Mouse (Mus musculus): ENCODE measurements at regions not wholly inside any gene's neighbourhood (a gene's known extent, or its start where the extent isn't known, plus 50 kb on each side); places are given as distances from the start of the nearest gene placed in this dataset.

GRCm38 (mm10) chr2:124918986-124919761, 148.8 kb upstream of the Slc24a5 start:
- Histone ChIP-seq H3K9ac (ENCODE audit: low read depth, low read length) (no peak overlapping the region), H3K27ac (ENCODE audit: low read depth, low read length) (peak overlapping the region; percentile 70), H3K36me3 (ENCODE audit: control insufficient read depth, insufficient read depth, low read length) (no peaks in the 10 kb centered on the region), H3K27me3 (ENCODE audit: control insufficient read depth, insufficient read depth, low read length) (no peaks in the 10 kb centered on the region), H3K4me3 (ENCODE audit: low read depth, low read length) (no peak overlapping the region), H3K4me2 (no peak overlapping the region; the same call in 1 of the 2 replicates), H3K4me1 (ENCODE audit: control insufficient read depth, insufficient read depth, low read length) (peaks cover 20% of the 10 kb centered on the region), H3K9me3 (replicated peaks; ENCODE audit: control insufficient read depth, low read length) (no peaks in the 10 kb centered on the region)
- WGBS (ENCODE audit: insufficient replicate concordance) = 56% methylated on average over 7 of the region's 7 CpGs
- ATAC-seq (replicated peaks; ENCODE audit: insufficient number of reproducible peaks, low FRiP score, low TSS enrichment) = peak; percentile 46; the same call in 1 of the 2 replicates

GRCm38 (mm10) chr2:124919762-124920255, 148.1 kb upstream of the Slc24a5 start:
- Histone ChIP-seq H3K4me3 (ENCODE audit: low read depth, low read length) (no peak overlapping the region), H3K27me3 (ENCODE audit: control insufficient read depth, insufficient read depth, low read length) (no peaks in the 10 kb centered on the region), H3K4me1 (ENCODE audit: control insufficient read depth, insufficient read depth, low read length) (peaks cover 20% of the 10 kb centered on the region), H3K27ac (ENCODE audit: low read depth, low read length) (peak overlapping the region; percentile 70), H3K9me3 (replicated peaks; ENCODE audit: control insufficient read depth, low read length) (no peaks in the 10 kb centered on the region), H3K4me2 (no peak overlapping the region; the same call in 1 of the 2 replicates), H3K9ac (ENCODE audit: low read depth, low read length) (no peak overlapping the region), H3K36me3 (ENCODE audit: control insufficient read depth, insufficient read depth, low read length) (no peaks in the 10 kb centered on the region)
- ATAC-seq (replicated peaks; ENCODE audit: insufficient number of reproducible peaks, low FRiP score, low TSS enrichment) = no peak
- 11% methylated on average over 1 of the region's 1 CpGs for WGBS (ENCODE audit: insufficient replicate concordance)

- H3K4me1 ChIP-seq (ENCODE audit: control insufficient read depth, insufficient read depth, low read length) = peaks cover 20% of the 10 kb centered on the region
- H3K36me3 ChIP-seq (ENCODE audit: control insufficient read depth, insufficient read depth, low read length) = no peaks in the 10 kb centered on the region
- peak; percentile 57; the same call in 1 of the 2 replicates for ATAC-seq (replicated peaks; ENCODE audit: insufficient number of reproducible peaks, low FRiP score, low TSS enrichment)
- WGBS (ENCODE audit: insufficient replicate concordance) = 9% methylated on average over 2 of the region's 2 CpGs
- H3K9me3 ChIP-seq (replicated peaks; ENCODE audit: control insufficient read depth, low read length) = no peaks in the 10 kb centered on the region
- no peak overlapping the region for H3K4me2 ChIP-seq
- H3K27ac ChIP-seq (ENCODE audit: low read depth, low read length) = peak overlapping the region; percentile 70
- H3K9ac ChIP-seq (ENCODE audit: low read depth, low read length) = no peak overlapping the region
- no peaks in the 10 kb centered on the region for H3K27me3 ChIP-seq (ENCODE audit: control insufficient read depth, insufficient read depth, low read length)
- no peak overlapping the region for H3K4me3 ChIP-seq (ENCODE audit: low read depth, low read length)
These were observed 147.7 kb upstream of the Slc24a5 start for GRCm38 (mm10) chr2:124920265-124920664.

GRCm38 (mm10) chr2:124927882-124928758, 139.8 kb upstream of the Slc24a5 start:
- ATAC-seq (replicated peaks; ENCODE audit: insufficient number of reproducible peaks, low FRiP score, low TSS enrichment) = no peak
- Histone ChIP-seq H3K27me3 (ENCODE audit: control insufficient read depth, insufficient read depth, low read length) (no peaks in the 10 kb centered on the region), H3K4me1 (ENCODE audit: control insufficient read depth, insufficient read depth, low read length) (0 out of 2 replicates have a peak, but pooled peaks cover 2% of the 10 kb centered on the region), H3K36me3 (ENCODE audit: control insufficient read depth, insufficient read depth, low read length) (no peaks in the 10 kb centered on the region), H3K9ac (ENCODE audit: low read depth, low read length) (no peak overlapping the region), H3K27ac (ENCODE audit: low read depth, low read length) (no peak overlapping the region), H3K9me3 (replicated peaks; ENCODE audit: control insufficient read depth, low read length) (no peaks in the 10 kb centered on the region), H3K4me2 (no peak overlapping the region), H3K4me3 (ENCODE audit: low read depth, low read length) (no peak overlapping the region)
- 88% methylated on average over 10 of the region's 10 CpGs for WGBS (ENCODE audit: insufficient replicate concordance)

- no peak overlapping the region for H3K4me2 ChIP-seq
- no peak for ATAC-seq (replicated peaks; ENCODE audit: insufficient number of reproducible peaks, low FRiP score, low TSS enrichment)
- WGBS (ENCODE audit: insufficient replicate concordance) = 66% methylated on average over 5 of the region's 5 CpGs
- H3K27ac ChIP-seq (ENCODE audit: low read depth, low read length) = no peak overlapping the region
- H3K4me3 ChIP-seq (ENCODE audit: low read depth, low read length) = no peak overlapping the region
- H3K9ac ChIP-seq (ENCODE audit: low read depth, low read length) = no peak overlapping the region
- H3K36me3 ChIP-seq (ENCODE audit: control insufficient read depth, insufficient read depth, low read length) = no peaks in the 10 kb centered on the region
- H3K4me1 ChIP-seq (ENCODE audit: control insufficient read depth, insufficient read depth, low read length) = 0 out of 2 replicates have a peak, but pooled peaks cover 2% of the 10 kb centered on the region
- H3K9me3 ChIP-seq (replicated peaks; ENCODE audit: control insufficient read depth, low read length) = no peaks in the 10 kb centered on the region
- no peaks in the 10 kb centered on the region for H3K27me3 ChIP-seq (ENCODE audit: control insufficient read depth, insufficient read depth, low read length)
These were observed 139.2 kb upstream of the Slc24a5 start for GRCm38 (mm10) chr2:124928759-124929113.

- 77% methylated on average over 7 of the region's 7 CpGs for WGBS (ENCODE audit: insufficient replicate concordance)
- Histone ChIP-seq H3K9ac (ENCODE audit: low read depth, low read length) (no peak overlapping the region), H3K27me3 (ENCODE audit: control insufficient read depth, insufficient read depth, low read length) (no peaks in the 10 kb centered on the region), H3K27ac (ENCODE audit: low read depth, low read length) (no peak overlapping the region), H3K36me3 (ENCODE audit: control insufficient read depth, insufficient read depth, low read length) (no peaks in the 10 kb centered on the region), H3K4me3 (ENCODE audit: low read depth, low read length) (no peak overlapping the region), H3K4me2 (no peak overlapping the region), H3K9me3 (replicated peaks; ENCODE audit: control insufficient read depth, low read length) (no peaks in the 10 kb centered on the region), H3K4me1 (ENCODE audit: control insufficient read depth, insufficient read depth, low read length) (0 out of 2 replicates have a peak, but pooled peaks cover 2% of the 10 kb centered on the region)
- ATAC-seq (replicated peaks; ENCODE audit: insufficient number of reproducible peaks, low FRiP score, low TSS enrichment) = no peak
These were observed 137.2 kb upstream of the Slc24a5 start for GRCm38 (mm10) chr2:124930719-124931118.

DNA sequence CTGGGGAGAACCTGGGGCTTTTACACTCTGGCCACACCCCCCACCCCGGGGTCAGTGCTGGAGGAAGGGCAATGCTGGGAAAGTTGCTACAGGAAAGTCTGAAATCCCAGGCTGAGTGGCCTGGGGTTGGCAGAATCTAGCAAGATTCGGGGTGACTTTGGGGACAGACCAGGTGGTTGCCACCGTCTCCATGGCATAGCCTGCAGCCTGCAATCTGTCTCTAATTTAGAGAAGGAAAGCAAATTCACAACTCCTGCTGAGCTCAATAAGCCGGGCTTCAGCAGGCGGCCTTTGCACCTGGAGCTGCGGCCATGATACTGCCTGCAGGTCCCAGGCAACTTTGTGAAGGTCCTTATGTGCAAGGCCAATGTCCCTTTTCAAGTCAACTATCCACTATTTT, 135.4 kb upstream of the Slc24a5 start:
- Histone ChIP-seq H3K4me2 (no peak overlapping the region), H3K27ac (ENCODE audit: low read depth, low read length) (no peak overlapping the region), H3K4me3 (ENCODE audit: low read depth, low read length) (no peak overlapping the region), H3K9ac (ENCODE audit: low read depth, low read length) (no peak overlapping the region), H3K4me1 (ENCODE audit: control insufficient read depth, insufficient read depth, low read length) (0 out of 2 replicates have a peak, but pooled peaks cover 2% of the 10 kb centered on the region), H3K36me3 (ENCODE audit: control insufficient read depth, insufficient read depth, low read length) (no peaks in the 10 kb centered on the region), H3K27me3 (ENCODE audit: control insufficient read depth, insufficient read depth, low read length) (no peaks in the 10 kb centered on the region), H3K9me3 (replicated peaks; ENCODE audit: control insufficient read depth, low read length) (no peaks in the 10 kb centered on the region)
- WGBS (ENCODE audit: insufficient replicate concordance) = 59% methylated on average over 6 of the region's 6 CpGs
- ATAC-seq (replicated peaks; ENCODE audit: insufficient number of reproducible peaks, low FRiP score, low TSS enrichment) = no peak

DNA sequence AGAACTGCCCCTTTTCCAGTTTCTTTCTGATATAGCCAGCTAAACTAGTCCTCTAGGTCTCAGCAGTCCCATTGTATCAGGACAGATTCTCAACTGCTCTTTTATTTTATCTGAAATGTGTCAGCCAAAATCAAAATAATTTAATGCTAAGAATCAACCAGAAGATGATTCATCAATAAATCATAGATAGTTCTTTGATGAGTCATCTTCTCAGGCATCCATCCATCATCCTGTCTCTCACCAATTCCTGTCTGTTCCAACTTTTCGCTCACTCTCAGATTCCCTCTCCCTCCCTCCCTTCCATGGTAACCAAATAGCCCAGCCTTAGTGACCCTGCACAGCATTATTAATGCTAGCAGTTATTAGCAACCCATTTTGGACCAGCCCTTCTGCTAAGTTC, 134.0 kb upstream of the Slc24a5 start:
- H3K36me3 ChIP-seq (ENCODE audit: control insufficient read depth, insufficient read depth, low read length) = no peaks in the 10 kb centered on the region
- 78% methylated on average over 1 of the region's 1 CpGs for WGBS (ENCODE audit: insufficient replicate concordance)
- 0 out of 2 replicates have a peak, but pooled peaks cover 2% of the 10 kb centered on the region for H3K4me1 ChIP-seq (ENCODE audit: control insufficient read depth, insufficient read depth, low read length)
- H3K4me3 ChIP-seq (ENCODE audit: low read depth, low read length) = no peak overlapping the region
- H3K4me2 ChIP-seq = no peak overlapping the region
- no peaks in the 10 kb centered on the region for H3K27me3 ChIP-seq (ENCODE audit: control insufficient read depth, insufficient read depth, low read length)
- no peaks in the 10 kb centered on the region for H3K9me3 ChIP-seq (replicated peaks; ENCODE audit: control insufficient read depth, low read length)
- no peak for ATAC-seq (replicated peaks; ENCODE audit: insufficient number of reproducible peaks, low FRiP score, low TSS enrichment)
- H3K27ac ChIP-seq (ENCODE audit: low read depth, low read length) = no peak overlapping the region
- no peak overlapping the region for H3K9ac ChIP-seq (ENCODE audit: low read depth, low read length)
